Mouse (Mus musculus) lung, postnatal 10 days (tissue): ENCODE measurements at regions not wholly inside any gene's neighbourhood (a gene's known extent, or its start where the extent isn't known, plus 50 kb on each side); places are given as distances from the start of the nearest gene placed in this dataset.

ENCODE experiments used
- DNase-seq: peaks from one replicate; pipeline ENCODE4 v3.0.0; 2021

DNA sequence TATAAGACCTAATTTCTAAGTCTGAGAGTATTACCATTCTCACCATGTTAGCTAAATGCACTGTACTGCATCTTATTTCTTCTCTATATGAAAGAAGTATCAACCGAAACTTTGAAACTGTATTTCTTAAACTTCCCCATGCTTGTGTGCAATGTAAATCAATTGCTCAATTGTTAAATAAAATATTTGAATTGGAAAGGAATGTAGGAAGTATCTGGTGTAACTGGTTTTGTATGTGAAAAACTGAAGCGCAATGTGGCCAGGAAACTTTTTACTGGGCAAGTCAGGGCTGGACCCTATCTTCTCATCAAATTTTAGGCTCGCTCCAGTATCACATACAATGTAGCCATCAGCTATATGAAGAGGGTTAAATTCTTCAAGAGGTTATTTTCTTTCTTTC, 123.8 kb upstream of the Atp2b1 start:
- DNase-seq: no peak

- no peak for DNase-seq
Measured at GRCm38 (mm10) chr10:98792019-98792741, 122.0 kb upstream of the Atp2b1 start.

GRCm38 (mm10) chr10:98793926-98794536, 120.2 kb upstream of the Atp2b1 start:
- DNase-seq: no peak

DNA sequence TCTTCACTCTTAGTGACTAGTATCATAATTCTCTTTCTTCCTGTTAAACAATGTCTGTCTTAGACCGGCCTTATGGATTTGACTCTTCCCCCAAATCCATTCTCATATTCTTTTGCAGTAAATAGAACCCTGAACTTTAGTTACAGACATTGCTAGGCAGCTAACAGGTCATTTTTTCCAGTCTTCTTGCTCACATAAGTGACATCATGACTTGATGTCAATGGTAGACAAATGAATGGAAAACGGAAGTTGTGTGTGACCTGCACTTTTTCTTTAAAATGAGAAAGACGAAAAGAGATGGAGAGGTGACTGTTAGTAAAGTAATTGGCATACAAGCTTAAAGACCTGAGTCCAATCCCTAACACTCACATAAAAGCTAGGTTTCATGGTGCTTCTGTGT, 118.2 kb upstream of the Atp2b1 start:
- no peak for DNase-seq

DNA sequence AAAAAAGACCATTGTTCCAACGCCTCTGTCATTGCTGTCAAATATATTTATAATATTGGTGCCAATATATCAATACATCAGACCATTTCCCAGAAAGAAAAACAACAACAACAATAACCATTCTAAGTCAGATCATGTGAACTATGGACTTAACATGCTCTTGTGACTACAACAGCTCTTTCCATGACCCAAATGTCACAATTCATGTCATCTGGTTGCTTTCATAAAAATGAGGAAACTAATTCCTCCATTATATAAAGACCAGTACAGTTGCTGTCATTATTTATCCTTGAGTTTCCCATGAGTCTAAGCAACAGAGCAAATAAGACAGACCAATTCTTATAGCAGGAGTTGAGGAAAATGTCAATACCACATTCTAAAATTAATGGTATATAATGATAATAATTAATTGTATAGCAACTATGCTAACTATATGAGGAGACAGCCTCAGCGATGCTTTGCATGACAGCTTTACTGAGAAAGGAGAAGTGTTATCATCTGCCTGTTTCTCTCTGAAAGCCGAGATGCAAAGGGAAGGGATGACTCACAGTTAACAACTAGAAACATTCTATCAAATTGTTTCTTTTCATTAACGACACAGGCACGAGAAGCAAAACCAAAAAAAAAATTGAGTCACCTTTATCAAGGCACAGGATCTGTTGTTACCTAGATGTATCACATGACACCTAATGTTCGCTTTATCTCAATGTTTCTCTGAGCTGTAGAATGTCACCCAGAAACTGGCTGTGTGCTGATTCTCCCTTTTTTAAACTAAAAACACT, 115.4 kb upstream of the Atp2b1 start:
- DNase-seq: no peak

DNA sequence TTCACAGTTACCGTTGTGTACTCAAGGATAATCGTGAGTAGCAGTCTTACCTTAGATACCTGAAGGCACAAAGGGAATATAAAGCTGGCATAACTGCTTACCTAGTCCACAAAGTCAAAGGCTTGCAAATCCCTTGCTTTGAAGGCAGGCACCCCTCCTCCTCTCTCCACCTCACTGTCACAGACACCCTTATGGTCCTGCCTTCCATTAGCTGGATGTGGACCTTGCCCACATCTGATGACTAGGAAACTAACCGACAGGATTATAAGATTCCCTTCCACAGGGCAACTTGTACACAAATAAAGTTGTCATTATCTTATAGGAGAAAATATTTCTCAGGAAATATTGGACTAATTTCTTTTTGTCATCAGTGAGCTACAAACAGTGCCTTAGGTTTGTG, 114.4 kb upstream of the Atp2b1 start:
- no peak for DNase-seq

DNA sequence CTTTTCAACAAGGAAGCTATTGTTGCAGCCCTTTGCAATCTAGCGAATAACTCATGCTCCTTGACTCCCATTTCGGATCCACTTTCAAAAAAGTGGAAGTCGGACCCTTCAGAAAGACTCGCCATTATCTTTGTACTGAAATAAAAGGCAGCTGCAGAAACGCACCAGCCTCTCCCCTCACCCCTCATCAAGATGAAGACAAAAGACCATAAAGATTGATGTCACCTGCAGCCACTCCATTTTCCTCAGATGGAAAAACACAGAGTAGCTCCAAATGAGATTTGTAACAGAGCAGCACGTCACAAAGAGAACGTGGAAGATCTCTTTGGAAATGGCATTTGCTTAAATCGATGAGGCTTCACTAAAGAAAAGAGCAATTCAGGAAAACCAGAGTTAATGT, 113.3 kb upstream of the Atp2b1 start:
- no peak for DNase-seq

DNA sequence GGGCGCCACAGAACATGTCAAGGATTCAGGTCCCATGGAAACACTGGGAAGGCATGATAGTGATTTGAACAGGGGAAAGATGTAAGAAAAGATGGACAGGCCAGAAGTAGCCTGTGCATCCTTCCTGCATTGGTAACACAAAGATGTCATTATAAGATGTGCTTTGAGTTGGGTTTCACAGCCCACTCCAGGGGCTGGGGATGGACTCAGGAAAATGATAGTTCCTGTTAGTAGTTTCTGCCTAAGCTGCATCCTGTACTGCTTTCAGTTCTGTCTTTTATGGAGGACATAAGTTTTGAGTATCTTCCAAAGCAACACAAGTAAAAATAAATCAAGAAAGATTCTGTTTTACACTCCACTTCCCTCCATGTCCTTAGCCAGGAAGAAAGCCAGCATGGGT, 109.2 kb upstream of the Atp2b1 start:
- DNase-seq: no peak

GRCm38 (mm10) chr10:98806798-98807535, 107.2 kb upstream of the Atp2b1 start:
- no peak for DNase-seq

DNA sequence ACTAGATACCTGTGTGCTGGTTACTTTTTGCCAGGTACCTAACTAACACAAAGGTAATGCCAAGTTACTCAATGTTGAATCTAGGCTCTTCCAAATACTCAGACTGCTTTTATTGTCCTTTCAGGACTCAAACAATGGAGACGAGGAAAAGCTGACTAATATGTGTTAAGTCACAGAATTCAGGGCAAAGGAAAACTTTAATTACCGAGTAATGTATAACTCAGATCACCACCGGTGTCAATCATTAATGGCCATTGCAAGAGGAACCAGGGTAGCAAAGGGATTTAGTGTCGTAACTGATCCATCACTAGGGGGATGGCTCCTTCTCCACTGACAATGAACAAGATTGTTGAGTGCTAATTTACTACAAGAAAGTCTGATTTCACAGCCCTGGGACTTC, 105.6 kb upstream of the Atp2b1 start:
- no peak for DNase-seq

DNA sequence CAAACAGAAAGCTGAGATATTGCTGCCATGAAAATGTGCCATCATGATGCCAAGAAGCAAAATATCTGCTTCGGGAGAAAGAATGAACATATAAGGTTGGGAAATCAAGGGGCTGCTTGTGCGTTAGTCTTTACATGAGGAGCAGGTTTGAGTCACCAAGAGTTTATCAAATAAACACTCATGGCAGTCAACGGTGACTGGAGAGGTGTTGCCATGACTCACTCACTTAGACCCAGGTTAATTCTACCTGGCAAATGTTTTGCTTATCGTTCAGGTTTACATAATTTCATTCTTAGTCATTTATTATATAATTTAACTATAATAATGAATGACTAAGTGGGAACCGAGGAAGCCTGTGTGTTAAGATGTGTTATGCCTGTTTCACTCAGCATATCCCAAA, 85.2 kb upstream of the Atp2b1 start:
- no peak for DNase-seq

- peak; percentile 14 for DNase-seq
Measured at GRCm38 (mm10) chr10:98831488-98831887, 82.7 kb upstream of the Atp2b1 start.

DNA sequence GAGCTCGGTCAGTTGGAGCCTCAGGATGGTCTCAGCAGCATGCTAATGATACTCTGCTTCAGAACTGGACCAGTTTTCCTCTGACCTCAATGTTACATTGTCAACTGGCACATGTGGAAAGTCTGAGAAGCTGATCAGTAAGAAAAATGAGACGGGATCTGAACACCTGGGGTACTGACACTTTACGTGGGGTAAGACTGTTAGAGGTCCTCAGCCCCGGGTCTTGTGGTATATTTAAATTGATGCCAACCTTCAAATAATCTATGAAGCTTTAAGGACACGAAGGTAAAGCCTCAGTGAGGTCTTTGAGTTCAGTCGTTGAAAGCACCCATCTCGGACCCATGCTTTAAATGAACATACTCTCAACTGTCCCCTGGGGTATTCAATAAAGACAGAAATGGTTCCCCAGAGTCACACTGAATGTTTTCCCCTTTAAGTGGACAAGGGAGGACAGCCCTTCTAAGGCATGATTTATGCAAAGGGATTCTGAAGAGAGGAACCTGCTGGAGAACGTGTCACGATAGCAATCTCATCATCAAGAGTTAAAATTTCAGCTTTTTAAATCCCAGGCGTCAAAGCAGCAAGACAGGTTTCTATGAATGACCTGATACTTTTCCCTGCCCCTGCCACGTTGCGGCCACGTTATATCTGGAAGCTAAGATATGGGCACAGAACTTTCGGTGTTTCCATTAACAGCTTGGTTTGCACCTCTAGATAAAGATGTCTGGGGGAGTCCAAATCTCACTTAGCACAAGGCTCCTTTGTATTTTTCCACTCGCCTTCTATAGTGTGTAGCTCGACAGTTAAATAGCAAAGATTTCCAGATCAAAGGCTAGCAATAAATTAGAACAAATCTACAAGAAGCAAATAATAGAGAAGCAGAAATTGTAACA, 76.7 kb upstream of the Atp2b1 start:
- DNase-seq: no peak

- DNase-seq: no peak
Measured at GRCm38 (mm10) chr10:98838926-98839679, 75.1 kb upstream of the Atp2b1 start.

GRCm38 (mm10) chr10:98839963-98840362, 74.2 kb upstream of the Atp2b1 start:
- DNase-seq: no peak

- DNase-seq: no peak
Measured at GRCm38 (mm10) chr10:98840411-98840810, 73.8 kb upstream of the Atp2b1 start.

DNA sequence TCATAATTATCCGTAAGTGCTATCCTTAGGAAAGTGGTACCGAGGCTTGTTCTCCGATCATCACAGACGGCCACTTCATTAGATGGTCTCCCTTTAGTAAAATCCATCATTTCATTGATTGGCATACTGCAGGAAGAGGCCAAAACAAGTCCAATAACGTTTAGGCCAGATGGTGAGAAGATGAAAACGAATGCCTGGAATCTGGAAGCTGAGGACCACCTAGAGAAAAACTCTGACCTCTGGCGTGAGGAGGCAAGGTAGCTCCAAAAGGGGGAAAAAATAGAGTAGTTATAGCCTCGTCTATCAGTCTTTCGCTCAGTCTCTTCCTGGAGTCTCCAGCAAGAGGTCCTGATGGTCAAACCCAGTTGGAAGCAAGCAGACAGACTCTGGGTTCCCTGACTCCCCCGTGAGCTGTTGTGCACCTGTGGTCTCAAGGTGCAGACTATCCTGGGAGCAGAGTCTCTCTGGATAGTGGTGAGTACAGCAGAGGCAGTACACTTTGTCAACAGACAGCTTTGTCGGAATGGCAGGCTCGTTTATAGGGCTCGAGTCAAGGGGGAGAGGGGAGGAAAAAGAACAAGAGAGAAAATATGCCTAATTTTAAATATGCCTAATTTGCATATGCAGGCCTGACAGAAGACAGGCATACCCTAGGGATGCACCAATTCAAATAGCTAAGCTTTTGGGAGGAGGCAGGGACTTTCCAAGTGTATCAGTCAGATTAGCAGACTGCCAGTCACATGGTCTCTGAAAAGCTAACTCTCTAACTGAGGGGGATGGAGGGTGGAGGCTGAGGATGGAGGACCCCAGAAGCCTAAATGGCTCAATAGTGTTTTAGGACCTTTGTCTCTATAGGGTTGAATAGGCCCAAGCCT, 73.0 kb upstream of the Atp2b1 start:
- DNase-seq: no peak

- no peak for DNase-seq
Measured at GRCm38 (mm10) chr10:98841860-98842259, 72.3 kb upstream of the Atp2b1 start.

- DNase-seq: no peak
Measured at GRCm38 (mm10) chr10:98842721-98843120, 71.5 kb upstream of the Atp2b1 start.

- DNase-seq: no peak
Measured at GRCm38 (mm10) chr10:98849851-98850250, 64.4 kb upstream of the Atp2b1 start.
